Comparison of ENCODE assay signal across 25 mouse cellular contexts in the genomic region with DNA sequence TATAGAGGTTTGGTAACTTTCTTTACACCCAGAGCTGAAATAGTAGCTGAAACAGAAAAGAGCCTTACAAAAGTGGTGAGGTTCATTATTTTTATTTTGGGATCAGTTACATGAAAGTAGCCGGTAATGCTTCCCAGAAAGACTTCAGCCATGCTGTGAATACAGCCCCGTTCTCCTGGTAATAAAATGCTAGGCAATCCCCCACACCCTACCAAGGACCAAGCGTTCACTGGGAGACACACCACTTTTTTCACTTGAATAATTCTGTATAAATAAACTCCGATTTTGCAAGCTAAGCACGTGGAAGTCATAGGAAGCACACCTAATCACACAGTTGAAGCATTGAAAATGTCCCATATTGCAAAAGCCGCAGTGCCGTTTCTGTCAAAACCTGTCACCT.
DNase-seq lines count a peak whose midpoint lies in the region; ATAC-seq and TF ChIP-seq lines count a peak whose summit lies in the region.
"Had no signal": no experiment of that assay in that cellular context is flagged by ENCODE, and none has a peak within 500 bp of the region (broad histone marks: within the 10 kb centered on the region; RNA-seq: fewer than 3 reads in every experiment).

No protein-coding gene starts in this region.

- no peaks in the 10 kb centered on the region for H3K4me1 ChIP-seq in forebrain, embryonic 11.5 days (replicated peaks; ENCODE audit: control insufficient read depth, insufficient read depth, low read length)
- H3K4me1 ChIP-seq in forebrain, embryonic 10.5 days, result 0 out of 2 replicates have a peak, but pooled peaks cover 5% of the 10 kb centered on the region
- no peaks in the 10 kb centered on the region for H3K4me1 ChIP-seq in kidney, postnatal 0 days (replicated peaks; ENCODE audit: insufficient read depth, low read length)
- peaks cover 23% of the 10 kb centered on the region for H3K4me1 ChIP-seq in neural tube, embryonic 13.5 days (replicated peaks)
- H3K4me1 ChIP-seq in neural tube, embryonic 15.5 days, result peaks cover 8% of the 10 kb centered on the region
- H3K4me1 ChIP-seq: liver, embryonic 15.5 days; megakaryocyte, embryonic 14.5 days; stomach, embryonic 15.5 days had no signal

- no peak for TF ChIP-seq CTCF in kidney, postnatal 0 days (IDR thresholded peaks at IDR 0.05; ENCODE audit: low read depth)

- no peak overlapping the region for H3K4me2 ChIP-seq in forebrain, embryonic 11.5 days (ENCODE audit: low read depth, low read length, severe bottlenecking)
- peak overlapping the region; percentile 8 for H3K4me2 ChIP-seq in kidney, postnatal 0 days (ENCODE audit: low read length)
- H3K4me2 ChIP-seq in neural tube, embryonic 13.5 days, result peak overlapping the region; percentile 16; the same call in 1 of the 2 replicates
- H3K4me2 ChIP-seq in neural tube, embryonic 15.5 days, result peak overlapping the region; percentile 2; the same call in 1 of the 2 replicates
- H3K4me2 ChIP-seq: embryonic facial prominence, embryonic 15.5 days; liver, embryonic 15.5 days; lung, embryonic 15.5 days; stomach, embryonic 15.5 days had no signal

- H3K4me3 ChIP-seq in forebrain, embryonic 11.5 days (ENCODE audit: low read depth, low read length), result no peak overlapping the region
- no peak overlapping the region for H3K4me3 ChIP-seq in forebrain, embryonic 10.5 days
- no peak overlapping the region for H3K4me3 ChIP-seq in kidney, postnatal 0 days (replicated peaks; ENCODE audit: low read depth, low read length)
- H3K4me3 ChIP-seq in neural tube, embryonic 13.5 days, result no peak overlapping the region
- no peak overlapping the region for H3K4me3 ChIP-seq in neural tube, embryonic 15.5 days (replicated peaks)
- H3K4me3 ChIP-seq: embryonic facial prominence, embryonic 15.5 days; gastrocnemius, adult 2 months; layer of hippocampus, adult 2 months; liver, embryonic 15.5 days; lung, embryonic 15.5 days; megakaryocyte, embryonic 14.5 days; stomach, embryonic 15.5 days had no signal

- no peaks in the 10 kb centered on the region for H3K27me3 ChIP-seq in forebrain, embryonic 11.5 days (ENCODE audit: control insufficient read depth, insufficient read depth, low read length)
- no peaks in the 10 kb centered on the region for H3K27me3 ChIP-seq in forebrain, embryonic 10.5 days (ENCODE audit: poor library complexity, severe bottlenecking)
- no peaks in the 10 kb centered on the region for H3K27me3 ChIP-seq in kidney, postnatal 0 days (ENCODE audit: insufficient read depth, low read length)
- no peaks in the 10 kb centered on the region for H3K27me3 ChIP-seq in neural tube, embryonic 13.5 days
- no peaks in the 10 kb centered on the region for H3K27me3 ChIP-seq in neural tube, embryonic 15.5 days (replicated peaks)
- H3K27me3 ChIP-seq: embryonic facial prominence, embryonic 15.5 days; liver, embryonic 15.5 days; lung, embryonic 15.5 days; megakaryocyte, embryonic 14.5 days; stomach, embryonic 15.5 days had no signal

- WGBS in forebrain, embryonic 11.5 days, result 61% methylated on average over 7 of the region's 7 CpGs
- 73% methylated on average over 7 of the region's 7 CpGs for WGBS in forebrain, embryonic 10.5 days
- 42% methylated on average over 7 of the region's 7 CpGs for WGBS in kidney, postnatal 0 days
- 37% methylated on average over 7 of the region's 7 CpGs for WGBS in neural tube, embryonic 13.5 days
- 33% methylated on average over 7 of the region's 7 CpGs for WGBS in neural tube, embryonic 15.5 days

- no peaks in the 10 kb centered on the region for H3K9me3 ChIP-seq in forebrain, embryonic 11.5 days (ENCODE audit: control insufficient read depth, low read length)
- H3K9me3 ChIP-seq in forebrain, embryonic 10.5 days, result no peaks in the 10 kb centered on the region
- H3K9me3 ChIP-seq in kidney, postnatal 0 days (replicated peaks; ENCODE audit: low read length), result no peaks in the 10 kb centered on the region
- no peaks in the 10 kb centered on the region for H3K9me3 ChIP-seq in neural tube, embryonic 13.5 days
- H3K9me3 ChIP-seq in neural tube, embryonic 15.5 days (replicated peaks), result no peaks in the 10 kb centered on the region
- H3K9me3 ChIP-seq: embryonic facial prominence, embryonic 15.5 days; liver, embryonic 15.5 days; lung, embryonic 15.5 days; megakaryocyte, embryonic 14.5 days; stomach, embryonic 15.5 days had no signal

- H3K9ac ChIP-seq in forebrain, embryonic 11.5 days (ENCODE audit: low read length), result no peak overlapping the region
- H3K9ac ChIP-seq in kidney, postnatal 0 days (ENCODE audit: low read depth, low read length), result no peak overlapping the region
- no peak overlapping the region for H3K9ac ChIP-seq in neural tube, embryonic 13.5 days
- no peak overlapping the region for H3K9ac ChIP-seq in neural tube, embryonic 15.5 days (replicated peaks)
- H3K9ac ChIP-seq: embryonic facial prominence, embryonic 15.5 days; liver, embryonic 15.5 days; lung, embryonic 15.5 days; stomach, embryonic 15.5 days had no signal

- no peak overlapping the region for H3K27ac ChIP-seq in forebrain, embryonic 11.5 days (ENCODE audit: low read depth, low read length)
- no peak overlapping the region for H3K27ac ChIP-seq in forebrain, embryonic 10.5 days
- H3K27ac ChIP-seq in kidney, postnatal 0 days, result no peak overlapping the region
- H3K27ac ChIP-seq in neural tube, embryonic 13.5 days (replicated peaks), result 0 out of 2 replicates have a peak overlapping the region, but pooled peaks have one; percentile 42
- no peak overlapping the region for H3K27ac ChIP-seq in neural tube, embryonic 15.5 days (replicated peaks)
- H3K27ac ChIP-seq: embryonic facial prominence, embryonic 15.5 days; gastrocnemius, adult 2 months; layer of hippocampus, adult 2 months; liver, embryonic 15.5 days; lung, embryonic 15.5 days; stomach, embryonic 15.5 days had no signal

- ATAC-seq in forebrain, embryonic 11.5 days (replicated peaks; ENCODE audit: low FRiP score), result peak; percentile 53; the same call in 1 of the 2 replicates
- ATAC-seq in kidney, postnatal 0 days (replicated peaks; ENCODE audit: low FRiP score, low read depth), result no peak
- ATAC-seq in neural tube, embryonic 13.5 days (ENCODE audit: low read depth), result no peak
- no peak for ATAC-seq in neural tube, embryonic 15.5 days (ENCODE audit: low FRiP score)
- ATAC-seq: activated CD4-positive, CD25-positive, alpha-beta regulatory T cell, adult 4 months; intestine, postnatal 0 days had no signal

- no peak for DNase-seq in forebrain, embryonic 11.5 days (ENCODE audit: low spot score)
- DNase-seq in forebrain, embryonic 10.5 days (ENCODE audit: extremely low spot score, low spot score), result no peak
- peak; percentile 47 for DNase-seq in kidney, postnatal 0 days (ENCODE audit: low spot score)
- DNase-seq in kidney, postnatal 14 days, result no peak
- DNase-seq in neural tube, embryonic 10.5 days (ENCODE audit: extremely low spot score, low spot score), result no peak
- DNase-seq in right cerebral cortex, postnatal 25 days, result no peak
- DNase-seq: adrenal gland, postnatal 10 days; cerebellum, adult 8-10 months; gastrocnemius, adult 2 months; heart, postnatal 4 days; kidney, postnatal 10 days; liver; lung, postnatal 36 days; right cerebral cortex, postnatal 4 days; thymus, postnatal 36 days had no signal

- no peaks in the 10 kb centered on the region for H3K36me3 ChIP-seq in forebrain, embryonic 11.5 days (ENCODE audit: control insufficient read depth, insufficient read depth, low read length)
- H3K36me3 ChIP-seq in forebrain, embryonic 10.5 days (replicated peaks), result no peaks in the 10 kb centered on the region
- H3K36me3 ChIP-seq in kidney, postnatal 0 days (ENCODE audit: insufficient read depth, low read length), result no peaks in the 10 kb centered on the region
- no peaks in the 10 kb centered on the region for H3K36me3 ChIP-seq in neural tube, embryonic 13.5 days
- no peaks in the 10 kb centered on the region for H3K36me3 ChIP-seq in neural tube, embryonic 15.5 days
- H3K36me3 ChIP-seq: embryonic facial prominence, embryonic 15.5 days; liver, embryonic 15.5 days; lung, embryonic 15.5 days; stomach, embryonic 15.5 days had no signal
